Mouse (Mus musculus) testis, postnatal 10 days (tissue): ENCODE results near the gene Znfx1.

Source experiments
- DNase-seq: peaks from one replicate; pipeline ENCODE4 v3.0.0; 2021; ENCODE audit warnings: low spot score

Gene Znfx1

DNA sequence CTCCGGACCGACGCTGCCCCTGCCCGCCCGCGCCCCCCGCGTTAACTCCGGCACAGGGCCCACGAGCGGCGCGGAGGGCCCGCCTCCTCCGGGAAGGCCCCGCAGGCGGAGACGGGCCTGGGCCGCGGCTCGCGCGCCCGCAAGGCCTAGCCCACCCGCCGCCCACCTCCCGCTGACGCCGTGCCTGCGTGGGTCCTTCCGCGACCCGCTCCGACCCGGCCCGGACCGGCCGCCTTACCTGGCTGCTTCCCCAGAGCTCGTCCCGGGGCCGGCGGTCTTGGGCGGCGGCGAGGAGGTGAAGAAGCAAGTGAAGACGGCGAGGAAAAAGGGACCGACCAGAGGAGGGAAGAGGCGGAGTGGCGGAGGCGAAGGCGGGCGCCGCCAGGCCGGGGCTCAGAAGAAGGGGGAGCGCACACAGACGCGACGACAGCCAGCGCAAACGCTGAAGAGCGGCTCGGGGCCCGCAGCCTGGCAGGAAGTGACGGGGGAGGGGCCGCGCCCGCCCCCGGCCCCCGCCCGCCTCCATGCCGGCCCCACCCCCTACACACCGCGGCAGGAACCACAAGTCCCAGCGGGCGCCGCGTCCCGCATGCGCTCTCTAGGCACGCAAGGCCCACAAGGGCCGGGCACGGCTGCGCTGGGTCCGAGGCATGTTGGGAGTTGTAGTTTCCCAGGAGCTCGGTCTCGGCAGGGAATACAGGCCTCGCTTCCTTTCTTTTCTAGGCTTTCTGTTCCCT lies 66.9 kb downstream of the Znfx1 start, which contains the start of gene Stau1:
Gene Stau1, minus strand, starts transcription at position 504 of the 737 bp plus-strand sequence.
- DNase-seq, result peak; percentile 96

DNA sequence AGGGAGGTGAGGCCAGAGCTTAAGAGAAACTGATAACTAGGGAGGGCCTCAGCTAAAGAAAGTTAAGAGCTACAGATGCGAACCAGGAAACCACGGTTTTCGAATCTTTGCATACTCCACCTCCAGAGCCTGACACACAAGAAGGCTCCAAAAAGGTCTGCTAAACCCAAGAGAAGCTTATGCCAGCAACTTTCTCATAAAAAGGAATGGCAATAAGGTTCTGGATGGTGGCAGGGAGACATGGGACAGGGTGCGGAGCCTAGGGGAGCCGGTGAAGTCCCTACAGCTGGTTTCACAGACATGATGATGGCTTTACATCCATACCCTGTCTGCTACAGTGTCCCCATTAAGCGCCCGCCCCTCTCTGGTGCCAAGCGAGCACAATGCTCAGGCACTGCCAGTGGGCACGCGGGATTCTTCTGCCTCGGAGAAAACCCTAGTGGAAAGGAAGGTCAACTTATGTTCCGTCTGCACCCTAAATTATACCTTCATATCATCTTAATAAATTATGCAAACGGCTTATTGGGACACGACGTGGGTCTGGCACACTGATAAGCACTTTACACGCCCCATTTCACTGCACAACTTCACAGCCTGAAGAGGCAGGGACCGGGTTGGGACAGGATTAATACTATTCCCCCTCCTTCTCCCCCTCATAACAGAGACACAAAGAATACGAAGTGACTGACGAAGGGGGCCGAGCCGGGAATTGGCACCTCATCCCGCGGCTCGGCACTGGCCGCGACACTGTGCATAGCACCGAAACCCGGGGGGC lies 67.6 kb downstream of the Znfx1 start:
- DNase-seq, result no peak

DNA sequence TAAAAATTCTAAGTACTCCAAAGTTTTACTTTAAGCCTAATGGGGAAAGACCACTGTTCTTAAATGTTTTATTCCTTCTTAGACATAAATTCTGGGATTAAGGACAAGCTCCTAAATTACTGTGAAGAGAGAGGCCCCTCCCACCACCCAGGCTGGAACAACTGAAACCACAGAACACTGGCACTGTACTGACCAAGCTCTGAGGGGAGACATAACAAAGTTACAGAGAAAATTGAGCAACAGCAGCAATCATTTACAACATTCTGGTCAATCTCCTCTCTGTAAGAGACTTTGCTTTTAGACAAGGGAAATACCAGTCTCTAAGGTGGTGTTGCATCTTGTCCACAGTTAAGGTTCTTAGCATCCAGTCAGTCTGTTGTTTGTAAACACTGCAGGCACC lies 70.9 kb downstream of the Znfx1 start:
- no peak for DNase-seq

DNA sequence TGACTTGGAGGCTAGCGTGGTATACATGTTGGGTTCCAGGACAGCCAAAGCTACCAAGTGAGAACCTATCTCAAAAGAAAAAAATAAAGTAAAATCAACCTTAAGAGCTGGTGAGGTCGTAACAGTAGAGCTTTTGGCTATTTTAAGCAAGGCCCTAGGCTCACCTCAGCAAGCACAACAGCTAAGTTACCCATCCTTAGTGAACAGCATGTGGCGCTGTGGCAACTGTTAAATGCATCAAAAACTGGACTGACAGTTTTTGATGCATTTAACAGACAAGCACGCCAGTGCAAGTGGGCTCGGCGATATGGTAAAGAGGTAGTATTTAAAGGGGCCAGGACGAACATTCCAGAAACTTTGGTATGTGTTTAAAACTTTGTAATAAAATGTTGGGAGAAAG lies 72.0 kb downstream of the Znfx1 start:
- DNase-seq, result no peak
